Mouse (Mus musculus): ENCODE results near the gene Oasl1. TPM values are rescaled to one million over a fixed set of nuclear protein-coding genes. Genes with fewer than 3 reads are reported as not detected.

Gene Oasl1
- polyA plus RNA-seq, 1 experiment = not detected

GRCm38 (mm10) chr5:114883022-114883421, 40.0 kb upstream of the Oasl1 start:
- TF ChIP-seq CTCF (IDR thresholded peaks at IDR 0.05; ENCODE audit: low read depth, low read length) = no peak
- TF ChIP-seq EP300 (IDR thresholded peaks at IDR 0.05; ENCODE audit: insufficient read depth, low read depth, low read length) = no peak
- TF ChIP-seq POLR2A (IDR thresholded peaks at IDR 0.05; ENCODE audit: insufficient read depth, low read length) = no peak
- Histone ChIP-seq H3K4me1 (ENCODE audit: control insufficient read depth, insufficient read depth, low read length) (peaks cover 6% of the 10 kb centered on the region), H3K4me3 (ENCODE audit: low read depth, low read length) (no peak overlapping the region), H3K27me3 (ENCODE audit: control insufficient read depth, insufficient read depth, low read length, poor library complexity, severe bottlenecking) (no peaks in the 10 kb centered on the region), H3K9me3 (replicated peaks; ENCODE audit: control insufficient read depth, insufficient read depth, low read length, poor library complexity, severe bottlenecking) (no peaks in the 10 kb centered on the region), H3K27ac (ENCODE audit: insufficient read depth, low read length) (no peak overlapping the region), H3K36me3 (ENCODE audit: control insufficient read depth, insufficient read depth, low read length, poor library complexity, severe bottlenecking) (no peaks in the 10 kb centered on the region), H3K9ac (ENCODE audit: low read depth, poor library complexity, severe bottlenecking) (no peak overlapping the region)

DNA sequence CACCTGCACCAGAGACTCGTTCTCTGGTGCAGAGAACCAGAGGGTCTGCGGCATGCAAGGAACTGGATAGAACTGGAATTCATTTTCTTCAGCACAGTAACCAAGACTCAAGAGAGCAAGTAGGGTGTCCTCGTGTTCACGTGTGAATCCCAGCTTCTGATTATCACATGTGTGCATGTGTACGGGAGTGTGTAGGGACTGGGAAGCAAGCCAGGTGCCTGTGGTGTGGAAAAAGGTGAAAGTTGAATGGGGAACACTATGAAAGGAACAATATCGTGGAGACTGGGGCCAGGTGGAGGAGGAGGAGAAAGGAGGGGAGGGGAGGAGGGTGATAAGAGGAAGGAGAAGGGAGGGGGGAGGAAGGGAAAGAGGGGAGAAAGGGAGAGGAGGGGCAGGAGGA, 36.2 kb upstream of the Oasl1 start:
- Histone ChIP-seq H3K9ac (ENCODE audit: low read depth, poor library complexity, severe bottlenecking) (no peak overlapping the region), H3K4me3 (ENCODE audit: low read depth, low read length) (no peak overlapping the region), H3K9me3 (replicated peaks; ENCODE audit: control insufficient read depth, insufficient read depth, low read length, poor library complexity, severe bottlenecking) (peaks cover 3% of the 10 kb centered on the region; the same call in 1 of the 2 replicates), H3K27ac (ENCODE audit: insufficient read depth, low read length) (no peak overlapping the region), H3K4me1 (ENCODE audit: control insufficient read depth, insufficient read depth, low read length) (no peaks in the 10 kb centered on the region), H3K36me3 (ENCODE audit: control insufficient read depth, insufficient read depth, low read length, poor library complexity, severe bottlenecking) (no peaks in the 10 kb centered on the region), H3K27me3 (ENCODE audit: control insufficient read depth, insufficient read depth, low read length, poor library complexity, severe bottlenecking) (no peaks in the 10 kb centered on the region)
- TF ChIP-seq CTCF (IDR thresholded peaks at IDR 0.05; ENCODE audit: low read depth, low read length) (no peak), EP300 (IDR thresholded peaks at IDR 0.05; ENCODE audit: insufficient read depth, low read depth, low read length) (no peak), POLR2A (IDR thresholded peaks at IDR 0.05; ENCODE audit: insufficient read depth, low read length) (no peak)

GRCm38 (mm10) chr5:114888995-114889394, 34.0 kb upstream of the Oasl1 start:
- Histone ChIP-seq H3K9ac (ENCODE audit: low read depth, poor library complexity, severe bottlenecking) (no peak overlapping the region), H3K27ac (ENCODE audit: insufficient read depth, low read length) (no peak overlapping the region), H3K9me3 (replicated peaks; ENCODE audit: control insufficient read depth, insufficient read depth, low read length, poor library complexity, severe bottlenecking) (peaks cover 3% of the 10 kb centered on the region; the same call in 1 of the 2 replicates), H3K4me1 (ENCODE audit: control insufficient read depth, insufficient read depth, low read length) (no peaks in the 10 kb centered on the region), H3K4me3 (ENCODE audit: low read depth, low read length) (no peak overlapping the region), H3K27me3 (ENCODE audit: control insufficient read depth, insufficient read depth, low read length, poor library complexity, severe bottlenecking) (no peaks in the 10 kb centered on the region), H3K36me3 (ENCODE audit: control insufficient read depth, insufficient read depth, low read length, poor library complexity, severe bottlenecking) (no peaks in the 10 kb centered on the region)
- TF ChIP-seq POLR2A (IDR thresholded peaks at IDR 0.05; ENCODE audit: insufficient read depth, low read length) (no peak), CTCF (IDR thresholded peaks at IDR 0.05; ENCODE audit: low read depth, low read length) (no peak), EP300 (IDR thresholded peaks at IDR 0.05; ENCODE audit: insufficient read depth, low read depth, low read length) (no peak)

GRCm38 (mm10) chr5:114895542-114895941, 27.5 kb upstream of the Oasl1 start:
- Histone ChIP-seq H3K4me1 (ENCODE audit: control insufficient read depth, insufficient read depth, low read length) (no peaks in the 10 kb centered on the region), H3K4me3 (ENCODE audit: low read depth, low read length) (no peak overlapping the region)

GRCm38 (mm10) chr5:114896688-114897373, 26.2 kb upstream of the Oasl1 start, which contains the start of gene Oasl2:
Gene Oasl2, plus strand, starts transcription at chr5:114896936.
- no peak within 1 kb of the TSS for H3K9ac ChIP-seq (ENCODE audit: low read depth, poor library complexity, severe bottlenecking)
- no peaks in the 10 kb centered on the region for H3K4me1 ChIP-seq (ENCODE audit: control insufficient read depth, insufficient read depth, low read length)
- H3K27ac ChIP-seq (ENCODE audit: insufficient read depth, low read length) = peak within 1 kb of the TSS; percentile 50
- no peaks in the 10 kb centered on the region for H3K36me3 ChIP-seq (ENCODE audit: control insufficient read depth, insufficient read depth, low read length, poor library complexity, severe bottlenecking)
- TF ChIP-seq POLR2A (IDR thresholded peaks at IDR 0.05; ENCODE audit: insufficient read depth, low read length) = no peak
- no peak for TF ChIP-seq CTCF (IDR thresholded peaks at IDR 0.05; ENCODE audit: low read depth, low read length)
- TF ChIP-seq EP300 (IDR thresholded peaks at IDR 0.05; ENCODE audit: insufficient read depth, low read depth, low read length) = no peak
- H3K9me3 ChIP-seq (replicated peaks; ENCODE audit: control insufficient read depth, insufficient read depth, low read length, poor library complexity, severe bottlenecking) = no peaks in the 10 kb centered on the region; the same call in 1 of the 2 replicates
- H3K4me3 ChIP-seq (ENCODE audit: low read depth, low read length) = no peak within 1 kb of the TSS
- H3K27me3 ChIP-seq (ENCODE audit: control insufficient read depth, insufficient read depth, low read length, poor library complexity, severe bottlenecking) = no peaks in the 10 kb centered on the region

More at GRCm38 (mm10) chr5:114895542-114895941, 27.5 kb upstream of the Oasl1 start:
- Histone ChIP-seq H3K36me3 (ENCODE audit: control insufficient read depth, insufficient read depth, low read length, poor library complexity, severe bottlenecking) (no peaks in the 10 kb centered on the region), H3K27me3 (ENCODE audit: control insufficient read depth, insufficient read depth, low read length, poor library complexity, severe bottlenecking) (no peaks in the 10 kb centered on the region), H3K27ac (ENCODE audit: insufficient read depth, low read length) (no peak overlapping the region), H3K9me3 (replicated peaks; ENCODE audit: control insufficient read depth, insufficient read depth, low read length, poor library complexity, severe bottlenecking) (no peaks in the 10 kb centered on the region; the same call in 1 of the 2 replicates), H3K9ac (ENCODE audit: low read depth, poor library complexity, severe bottlenecking) (no peak overlapping the region)
- TF ChIP-seq POLR2A (IDR thresholded peaks at IDR 0.05; ENCODE audit: insufficient read depth, low read length) = no peak

GRCm38 (mm10) chr5:114897374-114897793, 25.7 kb upstream of the Oasl1 start:
- no peaks in the 10 kb centered on the region; the same call in 1 of the 2 replicates for H3K9me3 ChIP-seq (replicated peaks; ENCODE audit: control insufficient read depth, insufficient read depth, low read length, poor library complexity, severe bottlenecking)
- no peak overlapping the region for H3K4me3 ChIP-seq (ENCODE audit: low read depth, low read length)
- 0 out of 2 replicates have a peak, but pooled peaks have one; percentile 34 for TF ChIP-seq EP300 (IDR thresholded peaks at IDR 0.05; ENCODE audit: insufficient read depth, low read depth, low read length)
- TF ChIP-seq CTCF (IDR thresholded peaks at IDR 0.05; ENCODE audit: low read depth, low read length) = no peak
- no peak for TF ChIP-seq POLR2A (IDR thresholded peaks at IDR 0.05; ENCODE audit: insufficient read depth, low read length)
- H3K36me3 ChIP-seq (ENCODE audit: control insufficient read depth, insufficient read depth, low read length, poor library complexity, severe bottlenecking) = no peaks in the 10 kb centered on the region
- no peaks in the 10 kb centered on the region for H3K4me1 ChIP-seq (ENCODE audit: control insufficient read depth, insufficient read depth, low read length)
- H3K9ac ChIP-seq (ENCODE audit: low read depth, poor library complexity, severe bottlenecking) = no peak overlapping the region
- peak overlapping the region; percentile 50 for H3K27ac ChIP-seq (ENCODE audit: insufficient read depth, low read length)
- no peaks in the 10 kb centered on the region for H3K27me3 ChIP-seq (ENCODE audit: control insufficient read depth, insufficient read depth, low read length, poor library complexity, severe bottlenecking)

Data from ES-Bruce4 (cell line).